Comparison of ENCODE assay signal across 8 mouse cellular contexts in genomic region chr2:130905751-130906583, GRCm38 (mm10). TPM values are rescaled to one million over a fixed set of nuclear protein-coding genes. Genes with fewer than 3 reads are reported as not detected.
DNase-seq lines count a peak whose midpoint lies in the region; ATAC-seq lines count a peak whose summit lies in the region.

TSS of gene 4930402H24Rik (minus strand) at chr2:130906406.
TSS of gene Atrn (plus strand) at chr2:130906495.

- DNase-seq in CD8-positive naive resting alpha-beta T cell, adult 2 months (ENCODE audit: low read depth in 2 of 2, low spot score in 2 of 2): peak; percentile 89 to 91
- peak; percentile 76 for DNase-seq in c-Kit-positive CD71-negative TER-119-negative erythroid progenitor cells, embryonic 14.5 days (ENCODE audit: low read depth)
- peak; percentile 98 for DNase-seq in forebrain, embryonic 11.5 days (ENCODE audit: low spot score)
- DNase-seq in kidney, postnatal 36 days: peak; percentile 93 to 97
- peak; percentile 83 for DNase-seq in telencephalon, adult 2 months (ENCODE audit: low read depth, low spot score)

- peak within 1 kb of the TSS; percentile 69 for H3K4me2 ChIP-seq in forebrain, embryonic 11.5 days (ENCODE audit: low read depth, low read length, severe bottlenecking)
- H3K4me2 ChIP-seq in heart, embryonic 16.5 days (ENCODE audit: low read depth, low read length): peak within 1 kb of the TSS; percentile 90
- H3K4me2 ChIP-seq in liver, embryonic 15.5 days: peak within 1 kb of the TSS; percentile 91
- H3K4me2 ChIP-seq in neural tube, embryonic 12.5 days (replicated peaks): peak within 1 kb of the TSS; percentile 95

- peak within 1 kb of the TSS; percentile 98 for H3K4me3 ChIP-seq in forebrain, embryonic 11.5 days (ENCODE audit: low read depth, low read length)
- H3K4me3 ChIP-seq in heart, embryonic 16.5 days (ENCODE audit: low read length): peak within 1 kb of the TSS; percentile 99
- H3K4me3 ChIP-seq in liver, embryonic 15.5 days (replicated peaks): peak within 1 kb of the TSS; percentile 96
- H3K4me3 ChIP-seq in neural tube, embryonic 12.5 days: peak within 1 kb of the TSS; percentile 100

- peak within 1 kb of the TSS; percentile 86 for H3K9ac ChIP-seq in forebrain, embryonic 11.5 days (ENCODE audit: low read length)
- H3K9ac ChIP-seq in heart, embryonic 16.5 days (ENCODE audit: low read length): peak within 1 kb of the TSS; percentile 94
- H3K9ac ChIP-seq in liver, embryonic 15.5 days: peak within 1 kb of the TSS; percentile 94
- H3K9ac ChIP-seq in neural tube, embryonic 12.5 days: peak within 1 kb of the TSS; percentile 96

- no peaks in the 10 kb centered on the region for H3K27me3 ChIP-seq in forebrain, embryonic 11.5 days (ENCODE audit: control insufficient read depth, insufficient read depth, low read length)
- H3K27me3 ChIP-seq in heart, embryonic 16.5 days (ENCODE audit: control insufficient read depth, insufficient read depth, low read length): no peaks in the 10 kb centered on the region
- no peaks in the 10 kb centered on the region for H3K27me3 ChIP-seq in liver, embryonic 15.5 days
- no peaks in the 10 kb centered on the region for H3K27me3 ChIP-seq in neural tube, embryonic 12.5 days (replicated peaks)

- ATAC-seq in forebrain, embryonic 11.5 days (replicated peaks; ENCODE audit: low FRiP score): peak; percentile 97
- ATAC-seq in heart, embryonic 16.5 days (replicated peaks; ENCODE audit: extremely low read depth, insufficient read depth, low FRiP score): peak; percentile 100
- ATAC-seq in liver, embryonic 15.5 days (ENCODE audit: insufficient read depth): peak; percentile 99
- peak; percentile 97 for ATAC-seq in neural tube, embryonic 12.5 days (ENCODE audit: low FRiP score, low read depth)

- H3K27ac ChIP-seq in forebrain, embryonic 11.5 days (ENCODE audit: low read depth, low read length): peak within 1 kb of the TSS; percentile 70
- peak within 1 kb of the TSS; percentile 77 for H3K27ac ChIP-seq in heart, embryonic 16.5 days (ENCODE audit: low read length)
- peak within 1 kb of the TSS; percentile 82 for H3K27ac ChIP-seq in liver, embryonic 15.5 days (replicated peaks)
- H3K27ac ChIP-seq in neural tube, embryonic 12.5 days: peak within 1 kb of the TSS; percentile 68

- 7% methylated on average over 46 of the region's 50 CpGs for WGBS in forebrain, embryonic 11.5 days
- WGBS in heart, embryonic 16.5 days: 4% methylated on average over 44 of the region's 50 CpGs
- WGBS in liver, embryonic 15.5 days (ENCODE audit: insufficient replicate concordance): 3% methylated on average over 50 of the region's 50 CpGs
- WGBS in neural tube, embryonic 12.5 days: 5% methylated on average over 49 of the region's 50 CpGs

- H3K9me3 ChIP-seq in forebrain, embryonic 11.5 days (ENCODE audit: control insufficient read depth, low read length): no peaks in the 10 kb centered on the region
- no peaks in the 10 kb centered on the region for H3K9me3 ChIP-seq in heart, embryonic 16.5 days (replicated peaks; ENCODE audit: control insufficient read depth, low read length)
- H3K9me3 ChIP-seq in liver, embryonic 15.5 days (replicated peaks): no peaks in the 10 kb centered on the region
- H3K9me3 ChIP-seq in neural tube, embryonic 12.5 days: no peaks in the 10 kb centered on the region

- peaks cover 5% of the 10 kb centered on the region for H3K4me1 ChIP-seq in forebrain, embryonic 11.5 days (replicated peaks; ENCODE audit: control insufficient read depth, insufficient read depth, low read length)
- H3K4me1 ChIP-seq in heart, embryonic 16.5 days (ENCODE audit: control insufficient read depth, insufficient read depth, low read length): peaks cover 20% of the 10 kb centered on the region
- H3K4me1 ChIP-seq in liver, embryonic 15.5 days (replicated peaks): peaks cover 40% of the 10 kb centered on the region
- H3K4me1 ChIP-seq in neural tube, embryonic 12.5 days: peaks cover 19% of the 10 kb centered on the region

- no peaks in the 10 kb centered on the region for H3K36me3 ChIP-seq in forebrain, embryonic 11.5 days (ENCODE audit: control insufficient read depth, insufficient read depth, low read length)
- H3K36me3 ChIP-seq in heart, embryonic 16.5 days (ENCODE audit: control insufficient read depth, insufficient read depth): no peaks in the 10 kb centered on the region
- H3K36me3 ChIP-seq in liver, embryonic 15.5 days (replicated peaks): no peaks in the 10 kb centered on the region
- no peaks in the 10 kb centered on the region for H3K36me3 ChIP-seq in neural tube, embryonic 12.5 days

RNA-seq across cellular contexts. Expression of gene 4930402H24Rik, which starts in this region (rescaled TPM):
- 47.4 and 53.1 TPM in 2 replicates for polyA plus RNA-seq in forebrain, embryonic 11.5 days (2014; fragmentation: Nextera tagmentation; extraction: Ambion mirVana)
- 51.5 and 55.4 TPM in 2 replicates for polyA plus RNA-seq in heart, embryonic 16.5 days (2015; fragmentation: Nextera tagmentation; extraction: Ambion mirVana)
- polyA plus RNA-seq in liver, embryonic 15.5 days (2015; fragmentation: Nextera tagmentation; extraction: Ambion mirVana): 9.8 and 11.4 TPM in 2 replicates
- polyA plus RNA-seq in neural tube, embryonic 12.5 days (2016; fragmentation: Nextera tagmentation; extraction: Ambion mirVana): 86.6 and 95.0 TPM in 2 replicates

RNA-seq across cellular contexts. Expression of gene Atrn, which starts in this region (rescaled TPM):
- 11.3 TPM in 2 replicates for polyA plus RNA-seq in forebrain, embryonic 11.5 days (2014; fragmentation: Nextera tagmentation; extraction: Ambion mirVana)
- 3.6 and 4.7 TPM in 2 replicates for polyA plus RNA-seq in heart, embryonic 16.5 days (2015; fragmentation: Nextera tagmentation; extraction: Ambion mirVana)
- polyA plus RNA-seq in liver, embryonic 15.5 days (2015; fragmentation: Nextera tagmentation; extraction: Ambion mirVana): 2.2 and 3.0 TPM in 2 replicates
- polyA plus RNA-seq in neural tube, embryonic 12.5 days (2016; fragmentation: Nextera tagmentation; extraction: Ambion mirVana): 13.5 and 13.6 TPM in 2 replicates

Comparison
In these comparisons a context has a peak if more than half of its experiments do, and no peak if none do; other contexts are left out.
1. Peak in every context shown above with its lines: DNase-seq, ATAC-seq, H3K4me3 ChIP-seq and H3K27ac ChIP-seq.